Mouse (Mus musculus): ENCODE measurements around the gene Inpp5a.

GRCm38 (mm10) chr7:139456759-139457158 is 67.8 kb downstream of the Inpp5a start:
- TF ChIP-seq POLR2A (IDR thresholded peaks at IDR 0.05; ENCODE audit: borderline replicate concordance, control insufficient read depth, low read depth, low read length) (no peak), CTCF (IDR thresholded peaks at IDR 0.05; ENCODE audit: control insufficient read depth, insufficient read depth, low read length) (no peak)
